Mouse (Mus musculus) neural tube, embryonic 14.5 days (tissue): ENCODE data around the gene Ggt5. TPM values are rescaled to one million over a fixed set of nuclear protein-coding genes. Genes with fewer than 3 reads are reported as not detected.

Source experiments
- ATAC-seq: fragments of 200-750 bp; cut with Nextera tagmentation; 2 replicates; pipeline ENCODE4 v1.8.0; 2017; ENCODE audit warnings: low read depth, mild to moderate bottlenecking, moderate TSS enrichment, moderate library complexity
- H3K27ac ChIP-seq: fragments of 300-500 bp; sonication (generic); 2 replicates; pipeline ENCODE4 v1.5.1; 2014; ENCODE audit warnings: low read depth, mild to moderate bottlenecking, control low read depth, low read length, moderate library complexity, mixed read lengths
- H3K27me3 ChIP-seq: fragments of 300-500 bp; sonication (generic); 2 replicates; pipeline ENCODE4 v1.6.1; 2014; ENCODE audit warnings: low read length; ENCODE audit not compliant: control insufficient read depth, insufficient read depth
- H3K36me3 ChIP-seq: fragments of 300-500 bp; sonication (generic); 2 replicates; pipeline ENCODE4 v1.6.1; 2014; ENCODE audit warnings: low read length, mixed read lengths; ENCODE audit not compliant: control insufficient read depth, insufficient read depth
- H3K4me1 ChIP-seq: fragments of 300-500 bp; sonication (generic); 2 replicates; pipeline ENCODE4 v1.6.1; 2014; ENCODE audit warnings: low read length; ENCODE audit not compliant: control insufficient read depth, insufficient read depth
- H3K4me2 ChIP-seq: fragments of 300-500 bp; sonication (generic); 2 replicates; pipeline ENCODE4 v1.6.1; 2014; ENCODE audit warnings: mild to moderate bottlenecking, low read depth, low read length, control low read depth
- H3K4me3 ChIP-seq: fragments of 300-500 bp; sonication (generic); 2 replicates; pipeline ENCODE4 v1.5.1; 2014; ENCODE audit warnings: low read depth, low read length, control low read depth, mixed read lengths
- H3K9ac ChIP-seq: fragments of 300-500 bp; sonication (generic); replicated peaks from 2 replicates; pipeline ENCODE4 v1.6.1; 2014; ENCODE audit warnings: low read depth, mild to moderate bottlenecking, control low read depth, low read length, mixed read lengths
- H3K9me3 ChIP-seq: fragments of 300-500 bp; sonication (generic); 2 replicates; pipeline ENCODE4 v1.6.1; 2016; ENCODE audit warnings: low read length; ENCODE audit not compliant: control insufficient read depth
- WGBS: fragments of 180-500 bp; shearing (Covaris S2); extraction: QIAGEN DNeasy Blood & Tissue Kit; methylation state at CpG from one replicate; pipeline ENCODE4 v1.1.7; 2014; 5-methylcytosine and 5-hydroxymethylcytosine counted together
- polyA plus RNA-seq: library from polyadenylated mRNA; unstranded; fragments of >200 nt; fragmentation: Nextera tagmentation; extraction: Ambion mirVana; gene quantifications from 2 replicates; pipeline ENCODE4 v1.2.1, GENCODE M21; 2014

Ggt5 gene
- polyA plus RNA-seq, 1 experiment from 2014 or later = 0.43 TPM

GRCm38 (mm10) chr10:75573181-75573580 is 16.0 kb upstream of the Ggt5 start:
- Histone ChIP-seq H3K4me1 (no peaks in the 10 kb centered on the region), H3K27me3 (no peaks in the 10 kb centered on the region), H3K4me2 (no peak overlapping the region), H3K36me3 (no peaks in the 10 kb centered on the region), H3K27ac (no peak overlapping the region), H3K4me3 (no peak overlapping the region), H3K9ac (no peak overlapping the region), H3K9me3 (no peaks in the 10 kb centered on the region)
- 53% methylated on average over 10 of the region's 10 CpGs for WGBS
- ATAC-seq = no peak

DNA sequence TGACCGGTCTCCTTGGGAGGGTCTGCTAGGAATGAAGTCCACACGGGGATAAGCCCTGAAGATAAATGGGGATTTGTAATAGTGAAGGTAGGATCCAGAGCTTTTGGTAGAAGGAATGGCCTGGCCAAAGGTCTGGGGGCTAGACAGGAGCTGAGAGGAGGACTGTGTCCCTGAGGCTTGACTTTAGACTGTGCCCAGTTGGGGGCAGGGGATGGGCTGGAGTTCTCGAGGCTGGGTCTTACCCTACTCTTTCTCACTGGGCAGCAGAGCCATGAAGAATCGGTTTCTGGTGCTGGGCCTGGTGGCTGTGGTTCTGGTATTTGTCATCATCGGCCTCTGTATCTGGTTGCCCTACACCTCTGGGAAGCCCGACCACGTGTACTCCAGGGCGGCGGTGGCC is 15.2 kb upstream of the Ggt5 start:
- Histone ChIP-seq H3K4me3 (no peak overlapping the region), H3K4me2 (no peak overlapping the region)
- no peak for ATAC-seq

DNA sequence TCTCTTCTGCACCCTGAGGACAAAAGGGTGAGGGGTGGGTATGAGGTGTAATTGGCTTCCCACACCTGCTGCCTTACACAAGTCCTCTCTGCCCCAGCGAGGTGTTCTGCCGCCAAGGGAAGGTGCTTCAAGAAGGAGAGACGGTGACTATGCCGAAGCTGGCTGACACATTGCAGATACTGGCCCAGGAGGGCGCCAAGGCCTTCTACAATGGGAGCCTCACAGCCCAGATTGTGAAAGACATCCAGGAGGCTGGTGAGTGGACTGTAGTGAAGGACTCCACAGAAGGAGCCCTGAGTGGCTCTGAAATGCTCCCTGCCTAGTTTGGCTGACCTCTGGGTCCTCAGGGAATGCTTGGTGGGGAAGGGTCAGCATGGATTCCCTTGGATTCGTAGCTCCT is 10.0 kb upstream of the Ggt5 start:
- Histone ChIP-seq H3K27me3 (no peaks in the 10 kb centered on the region), H3K4me2 (no peak overlapping the region), H3K4me3 (no peak overlapping the region), H3K9ac (no peak overlapping the region), H3K27ac (no peak overlapping the region), H3K9me3 (no peaks in the 10 kb centered on the region), H3K36me3 (no peaks in the 10 kb centered on the region), H3K4me1 (no peaks in the 10 kb centered on the region)
- no peak for ATAC-seq
- 85% methylated on average over 6 of the region's 6 CpGs for WGBS

More for the DNA sequence above, 15.2 kb upstream of the Ggt5 start:
- Histone ChIP-seq H3K9ac (no peak overlapping the region), H3K27ac (no peak overlapping the region), H3K36me3 (no peaks in the 10 kb centered on the region), H3K4me1 (no peaks in the 10 kb centered on the region), H3K9me3 (no peaks in the 10 kb centered on the region), H3K27me3 (no peaks in the 10 kb centered on the region)
- 87% methylated on average over 9 of the region's 9 CpGs for WGBS

- Histone ChIP-seq H3K4me2 (peak overlapping the region; percentile 12; the same call in 1 of the 2 replicates), H3K9me3 (no peaks in the 10 kb centered on the region), H3K4me1 (no peaks in the 10 kb centered on the region), H3K36me3 (no peaks in the 10 kb centered on the region), H3K9ac (no peak overlapping the region), H3K27me3 (no peaks in the 10 kb centered on the region), H3K4me3 (no peak overlapping the region), H3K27ac (no peak overlapping the region)
- peak; percentile 90 for ATAC-seq
- WGBS = 14% methylated on average over 20 of the region's 20 CpGs
Measured at GRCm38 (mm10) chr10:75585876-75586552, 3.1 kb upstream of the Ggt5 start.

- ATAC-seq = peak; percentile 26
- WGBS = 79% methylated on average over 1 of the region's 1 CpGs
- H3K4me2 ChIP-seq = no peak overlapping the region
- H3K9me3 ChIP-seq = no peaks in the 10 kb centered on the region
- no peaks in the 10 kb centered on the region for H3K36me3 ChIP-seq
- no peak overlapping the region for H3K4me3 ChIP-seq
- H3K27ac ChIP-seq = no peak overlapping the region
- no peaks in the 10 kb centered on the region for H3K4me1 ChIP-seq
- no peak overlapping the region for H3K9ac ChIP-seq
- H3K27me3 ChIP-seq = no peaks in the 10 kb centered on the region
Measured at GRCm38 (mm10) chr10:75586553-75586879, 2.6 kb upstream of the Ggt5 start.

- Histone ChIP-seq H3K4me1 (no peaks in the 10 kb centered on the region), H3K27me3 (no peaks in the 10 kb centered on the region), H3K27ac (no peak overlapping the region), H3K4me3 (no peak overlapping the region), H3K4me2 (no peak overlapping the region), H3K36me3 (no peaks in the 10 kb centered on the region), H3K9me3 (no peaks in the 10 kb centered on the region), H3K9ac (no peak overlapping the region)
- ATAC-seq = no peak
- WGBS = 91% methylated on average over 4 of the region's 4 CpGs
Measured at GRCm38 (mm10) chr10:75587781-75588180, 1.4 kb upstream of the Ggt5 start.

DNA sequence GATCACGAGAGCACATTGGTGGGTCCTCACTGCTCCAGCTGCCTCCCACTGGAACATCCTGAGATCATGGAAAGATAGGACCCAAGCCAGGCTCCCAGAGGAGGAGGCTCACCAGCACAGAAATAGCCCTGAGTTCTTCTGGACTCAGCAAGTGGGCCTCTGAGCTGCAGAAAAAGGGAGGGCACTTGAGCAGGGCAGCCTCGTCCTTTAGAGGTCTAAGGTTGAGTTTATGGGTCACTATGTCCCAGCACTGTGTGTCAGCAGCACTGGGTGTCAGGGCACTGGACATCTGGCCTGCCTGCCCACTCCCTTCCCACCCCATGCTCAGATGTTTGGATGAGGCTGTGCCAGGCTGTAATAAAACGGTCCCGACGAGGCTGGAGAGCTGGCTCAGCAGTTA is 804 bp upstream of the Ggt5 start:
- Histone ChIP-seq H3K4me2 (no peak overlapping the region), H3K36me3 (no peaks in the 10 kb centered on the region), H3K9ac (no peak overlapping the region), H3K27ac (no peak overlapping the region), H3K4me3 (no peak overlapping the region), H3K9me3 (no peaks in the 10 kb centered on the region), H3K27me3 (no peaks in the 10 kb centered on the region), H3K4me1 (no peaks in the 10 kb centered on the region)
- WGBS = 54% methylated on average over 5 of the region's 5 CpGs
- ATAC-seq = no peak

GRCm38 (mm10) chr10:75589651-75590050 is 511 bp downstream of the Ggt5 start:
- ATAC-seq = no peak
- H3K9ac ChIP-seq = no peak overlapping the region
- no peaks in the 10 kb centered on the region for H3K36me3 ChIP-seq
- no peaks in the 10 kb centered on the region for H3K27me3 ChIP-seq
- WGBS = 79% methylated on average over 16 of the region's 16 CpGs
- H3K4me1 ChIP-seq = no peaks in the 10 kb centered on the region
- H3K9me3 ChIP-seq = no peaks in the 10 kb centered on the region
- no peak overlapping the region for H3K4me2 ChIP-seq
- no peak overlapping the region for H3K27ac ChIP-seq
- H3K4me3 ChIP-seq = no peak overlapping the region

- Histone ChIP-seq H3K4me2 (no peak overlapping the region), H3K4me3 (no peak overlapping the region), H3K36me3 (no peaks in the 10 kb centered on the region), H3K9me3 (no peaks in the 10 kb centered on the region), H3K9ac (no peak overlapping the region), H3K27me3 (no peaks in the 10 kb centered on the region), H3K27ac (no peak overlapping the region), H3K4me1 (no peaks in the 10 kb centered on the region)
- no peak for ATAC-seq
- 77% methylated on average over 12 of the region's 12 CpGs for WGBS
Measured at GRCm38 (mm10) chr10:75591211-75591894, 2.2 kb downstream of the Ggt5 start.
